Mouse (Mus musculus) T-helper 17 cell (primary cell): Measurements from ENCODE around the gene Otos.

Source experiments
- in situ Hi-C, 2 experiments: fragments of 300-600 bp; cut with MboI, MseI; formaldehyde crosslinking; loops; 1 replicate in 1 of 2; 2 replicates in 1 of 2; pipeline ENCODE4 v1.15.1; 2025; ENCODE audit warnings: high pct_unique_total_duplicates in 2 of 2

Gene Otos

GRCm38 (mm10) chr1:92647752-92648151 lies 889 bp downstream of the Otos start:
- in situ Hi-C loops, result loop anchor here in 1 of 2 experiments (10.0 to 25.0 kb wide), 3 partner anchors 573 to 1235 kb away; partner anchors contain the start of genes Farp2 and Hes6

- in situ Hi-C loops, result loop anchor here in 1 of 2 experiments (10.0 to 25.0 kb wide), 3 partner anchors 572 to 1235 kb away; partner anchors contain the start of genes Farp2 and Hes6
These were observed 1.6 kb downstream of the Otos start for GRCm38 (mm10) chr1:92647026-92647425.

GRCm38 (mm10) chr1:92646601-92647000 lies 2.0 kb downstream of the Otos start:
- in situ Hi-C loops, result loop anchor here in 1 of 2 experiments (10.0 to 25.0 kb wide), 3 partner anchors 572 to 1234 kb away; partner anchors contain the start of genes Farp2 and Hes6

- in situ Hi-C loops, result loop anchor here in 1 of 2 experiments (10.0 to 25.0 kb wide), 3 partner anchors 571 to 1234 kb away; partner anchors contain the start of genes Farp2 and Hes6
These were observed 2.5 kb downstream of the Otos start for GRCm38 (mm10) chr1:92646111-92646510.

- in situ Hi-C loops, result loop anchor here in 1 of 2 experiments (5.0 to 25.0 kb wide), 4 partner anchors 187 to 1233 kb away; partner anchors contain the start of genes Farp2, Gpc1 and Hes6
These were observed 3.7 kb downstream of the Otos start for GRCm38 (mm10) chr1:92644916-92645315.

GRCm38 (mm10) chr1:92643691-92644090 lies 5.0 kb downstream of the Otos start:
- in situ Hi-C loops, result loop anchor here in 1 of 2 experiments (5.0 to 25.0 kb wide), 4 partner anchors 189 to 1231 kb away; partner anchors contain the start of genes Farp2, Gpc1 and Hes6

GRCm38 (mm10) chr1:92641514-92642272 lies 6.9 kb downstream of the Otos start, which contains the start of gene Cops9:
TSS of gene Cops9 (minus strand) at chr1:92641985.
- in situ Hi-C loops, result loop anchor here in 1 of 2 experiments (5.0 to 25.0 kb wide), 4 partner anchors 191 to 1229 kb away; partner anchors contain the start of genes Farp2, Gpc1 and Hes6

GRCm38 (mm10) chr1:92640393-92640792 lies 8.2 kb downstream of the Otos start:
- in situ Hi-C loops, result loop anchor here in 1 of 2 experiments (5.0 to 25.0 kb wide), 4 partner anchors 192 to 1228 kb away; partner anchors contain the start of genes Farp2, Gpc1 and Hes6

- in situ Hi-C loops, result loop anchor here in 1 of 2 experiments (5.0 to 25.0 kb wide), 3 partner anchors 874 to 1226 kb away; partner anchors contain the start of genes Farp2 and Hes6
These were observed 9.9 kb downstream of the Otos start for GRCm38 (mm10) chr1:92638736-92639135.

GRCm38 (mm10) chr1:92638181-92638580 lies 10.5 kb downstream of the Otos start:
- in situ Hi-C loops, result loop anchor here in 1 of 2 experiments (5.0 to 25.0 kb wide), 3 partner anchors 874 to 1226 kb away; partner anchors contain the start of genes Farp2 and Hes6

- in situ Hi-C loops, result loop anchor here in 1 of 2 experiments (5.0 to 25.0 kb wide), 3 partner anchors 875 to 1225 kb away; partner anchors contain the start of genes Farp2 and Hes6
These were observed 11.0 kb downstream of the Otos start for GRCm38 (mm10) chr1:92637501-92638172.

- in situ Hi-C loops, result loop anchor here in 1 of 2 experiments (5.0 to 25.0 kb wide), 3 partner anchors 876 to 1224 kb away; partner anchors contain the start of genes Farp2 and Hes6
These were observed 12.0 kb downstream of the Otos start for GRCm38 (mm10) chr1:92636676-92637075.

- in situ Hi-C loops, result loop anchor here in 1 of 2 experiments (5.0 to 25.0 kb wide), 3 partner anchors 876 to 1224 kb away; partner anchors contain the start of genes Farp2 and Hes6
These were observed 12.6 kb downstream of the Otos start for GRCm38 (mm10) chr1:92636015-92636414.

GRCm38 (mm10) chr1:92634976-92635599 lies 13.6 kb downstream of the Otos start:
- in situ Hi-C loops, result loop anchor here in 1 of 2 experiments (5.0 to 25.0 kb wide), 3 partner anchors 877 to 1223 kb away; partner anchors contain the start of genes Farp2 and Hes6

GRCm38 (mm10) chr1:92634569-92634968 lies 14.1 kb downstream of the Otos start:
- in situ Hi-C loops, result loop anchor here in 1 of 2 experiments (25.0 kb wide), 2 partner anchors 878 to 1222 kb away; partner anchors contain the start of genes Farp2 and Hes6

GRCm38 (mm10) chr1:92633726-92634125 lies 14.9 kb downstream of the Otos start:
- in situ Hi-C loops, result loop anchor here in 1 of 2 experiments (25.0 kb wide), 2 partner anchors 879 to 1221 kb away; partner anchors contain the start of genes Farp2 and Hes6

GRCm38 (mm10) chr1:92632948-92633347 lies 15.7 kb downstream of the Otos start:
- in situ Hi-C loops, result loop anchor here in 1 of 2 experiments (25.0 kb wide), 2 partner anchors 879 to 1221 kb away; partner anchors contain the start of genes Farp2 and Hes6

GRCm38 (mm10) chr1:92632196-92632595 lies 16.4 kb downstream of the Otos start:
- in situ Hi-C loops, result loop anchor here in 1 of 2 experiments (25.0 kb wide), 2 partner anchors 880 to 1220 kb away; partner anchors contain the start of genes Farp2 and Hes6

- in situ Hi-C loops, result loop anchor here in 1 of 2 experiments (25.0 kb wide), 2 partner anchors 884 to 1216 kb away; partner anchors contain the start of genes Farp2 and Hes6
These were observed 20.4 kb downstream of the Otos start for GRCm38 (mm10) chr1:92628227-92628626.

GRCm38 (mm10) chr1:92618360-92618759 lies 30.3 kb downstream of the Otos start:
- in situ Hi-C loops, result no loop called here
